Mouse (Mus musculus) hindbrain, postnatal 0 days (tissue): ENCODE results near the gene Arid1b. TPM values are rescaled to one million over a fixed set of nuclear protein-coding genes. Genes with fewer than 3 reads are reported as not detected.
A peak's percentile ranks its signal among the peaks of the same experiment; 100 is the strongest.

Experiments used
- ATAC-seq: fragments of 200-750 bp; cut with Nextera tagmentation; 2 replicates; pipeline ENCODE4 v1.8.0; 2017; ENCODE audit warnings: mild to moderate bottlenecking, moderate TSS enrichment, moderate library complexity
- DNase-seq: peaks from one replicate; pipeline ENCODE4 v3.0.0-alpha.2; 2015; ENCODE audit warnings: low spot score
- H3K27ac ChIP-seq: fragments of 300-500 bp; sonication (generic); 2 replicates; pipeline ENCODE4 v1.5.1; 2014; ENCODE audit warnings: mild to moderate bottlenecking
- H3K27me3 ChIP-seq: fragments of 300-500 bp; sonication (generic); 2 replicates; pipeline ENCODE4 v1.6.1; 2014; ENCODE audit warnings: low read length, mixed read lengths; ENCODE audit not compliant: insufficient read depth
- H3K36me3 ChIP-seq: fragments of 300-500 bp; sonication (generic); 2 replicates; pipeline ENCODE4 v1.6.1; 2014; ENCODE audit warnings: low read length, mixed read lengths; ENCODE audit not compliant: insufficient read depth
- H3K4me1 ChIP-seq: fragments of 300-500 bp; sonication (generic); 2 replicates; pipeline ENCODE4 v1.6.1; 2014; ENCODE audit warnings: antibody characterized with exemption, low read length, mixed read lengths; ENCODE audit not compliant: insufficient read depth
- H3K4me2 ChIP-seq: fragments of 300-500 bp; sonication (generic); 2 replicates; pipeline ENCODE4 v1.6.1; 2014; ENCODE audit warnings: low read depth, mild to moderate bottlenecking, low read length, moderate library complexity, mixed read lengths
- H3K4me3 ChIP-seq: fragments of 300-500 bp; sonication (generic); 2 replicates; pipeline ENCODE4 v1.5.1; 2014; ENCODE audit warnings: low read length
- H3K9ac ChIP-seq: fragments of 300-500 bp; sonication (generic); replicated peaks from 2 replicates; pipeline ENCODE4 v1.6.1; 2014; ENCODE audit warnings: mild to moderate bottlenecking, low read length, moderate library complexity, mixed read lengths
- H3K9me3 ChIP-seq: fragments of 300-500 bp; sonication (generic); 2 replicates; pipeline ENCODE4 v1.6.1; 2016; ENCODE audit warnings: low read length, mixed read lengths
- CTCF ChIP-seq: IDR thresholded peaks from 2 replicates; pipeline ENCODE4 v1.5.1; 2016; ENCODE audit warnings: antibody characterized with exemption, control low read depth, low read depth
- WGBS: fragments of 180-500 bp; shearing (Covaris S2); extraction: QIAGEN DNeasy Blood & Tissue Kit; methylation state at CpG from one replicate; pipeline ENCODE4 v1.1.7; 2014; 5-methylcytosine and 5-hydroxymethylcytosine counted together
- polyA plus RNA-seq: library from polyadenylated mRNA; unstranded; fragments of >200 nt; fragmentation: Nextera tagmentation; extraction: Ambion mirVana; gene quantifications from 2 replicates; pipeline ENCODE4 v1.2.1, GENCODE M21; 2015
- total RNA-seq: library from RNA; depleted of rRNA; stranded (reverse); fragments of >200 nt; gene quantifications from 2 replicates; pipeline ENCODE4 v1.2.3, GENCODE M21; 2014

Arid1b gene
- total and polyA plus RNA-seq, 2 experiments from 2014 or later, result 10.5 to 62.5 TPM

DNA sequence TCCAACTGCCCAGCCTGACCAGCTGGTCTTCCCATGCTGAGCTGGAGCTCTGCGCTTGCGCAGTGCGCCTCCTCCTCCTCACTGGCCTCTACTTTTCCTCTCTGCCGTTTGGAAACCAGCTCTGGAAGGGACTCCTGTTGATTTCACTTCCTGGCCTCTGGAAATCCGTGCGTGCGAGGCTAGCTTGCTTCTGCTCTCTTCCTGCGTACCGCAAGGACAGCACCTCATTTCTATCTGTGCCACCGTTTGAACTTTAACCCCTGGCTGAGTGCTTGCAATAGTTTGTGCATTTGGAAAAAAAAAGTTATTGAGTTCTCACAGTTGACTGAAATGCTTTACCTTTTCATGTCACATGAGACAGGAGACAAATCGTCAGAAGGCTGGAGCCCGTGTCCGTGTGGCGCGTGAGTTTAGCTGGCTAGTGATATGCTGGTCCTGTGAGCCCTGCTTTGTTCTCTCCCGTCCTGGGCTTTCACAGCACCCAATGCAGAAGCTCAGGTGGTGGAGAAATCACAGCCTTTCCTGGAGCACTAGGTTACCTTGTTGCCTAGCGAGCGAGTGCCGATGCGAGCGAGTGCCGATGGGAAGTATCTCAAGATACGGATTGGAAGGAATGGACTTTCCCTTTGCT is 20.3 kb downstream of the Arid1b start:
- no peak overlapping the region for H3K9ac ChIP-seq
- ATAC-seq (no peak), DNase-seq (no peak)
- peaks cover 6% of the 10 kb centered on the region; the same call in 1 of the 2 replicates for H3K4me1 ChIP-seq
- no peaks in the 10 kb centered on the region for H3K36me3 ChIP-seq
- TF ChIP-seq CTCF, result no peak
- no peaks in the 10 kb centered on the region for H3K27me3 ChIP-seq
- H3K4me2 ChIP-seq, result no peak overlapping the region
- no peak overlapping the region for H3K27ac ChIP-seq
- no peaks in the 10 kb centered on the region for H3K9me3 ChIP-seq
- 81% methylated on average over 23 of the region's 23 CpGs for WGBS
- H3K4me3 ChIP-seq, result no peak overlapping the region

DNA sequence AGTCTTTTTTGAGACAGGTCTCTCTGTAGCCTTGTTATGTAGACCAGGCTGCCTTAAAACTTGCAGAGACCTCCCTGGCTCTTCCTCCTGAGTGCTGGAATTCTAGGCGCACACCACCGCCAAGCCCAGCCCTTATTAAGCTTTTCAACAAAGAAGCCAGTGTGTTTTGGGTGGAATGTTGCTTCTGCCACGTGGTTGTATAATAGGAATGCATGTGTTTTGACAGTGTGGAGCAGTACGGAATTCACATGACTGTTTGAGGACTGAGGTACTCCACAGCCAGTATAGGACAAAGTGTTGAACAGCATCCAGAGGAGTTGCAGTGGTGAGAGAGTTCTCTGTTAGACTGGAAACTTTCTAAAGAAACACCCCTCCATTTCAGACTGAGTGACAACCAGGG is 22.3 kb downstream of the Arid1b start:
- Histone ChIP-seq H3K4me2 (no peak overlapping the region), H3K4me1 (peaks cover 11% of the 10 kb centered on the region; the same call in 1 of the 2 replicates), H3K9me3 (no peaks in the 10 kb centered on the region), H3K9ac (no peak overlapping the region), H3K27me3 (no peaks in the 10 kb centered on the region), H3K27ac (no peak overlapping the region), H3K36me3 (no peaks in the 10 kb centered on the region), H3K4me3 (no peak overlapping the region)
- no peak for TF ChIP-seq CTCF
- ATAC-seq (no peak), DNase-seq (no peak)
- WGBS, result 39% methylated on average over 4 of the region's 4 CpGs

DNA sequence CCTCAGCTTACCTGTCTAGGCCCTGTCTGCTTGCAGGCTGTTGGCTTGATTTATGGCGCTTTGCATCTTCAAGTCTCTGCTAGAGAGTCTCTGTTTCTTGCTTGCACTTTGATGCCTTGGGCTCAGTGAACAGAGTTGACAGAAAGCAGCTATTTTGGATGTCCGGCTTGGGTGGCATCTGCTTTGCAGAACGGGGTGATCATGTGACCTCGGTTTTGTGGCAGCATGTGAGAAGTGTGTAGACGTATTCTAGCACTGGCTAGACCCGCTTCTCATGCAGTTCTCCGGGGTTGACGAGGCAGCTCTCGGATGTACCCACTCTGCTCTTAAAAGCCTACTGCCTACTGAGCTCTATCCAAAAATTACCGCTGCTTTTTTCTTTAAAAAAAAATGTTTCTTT is 22.9 kb downstream of the Arid1b start:
- Histone ChIP-seq H3K4me1 (peaks cover 13% of the 10 kb centered on the region), H3K36me3 (no peaks in the 10 kb centered on the region), H3K27me3 (no peaks in the 10 kb centered on the region), H3K9ac (no peak overlapping the region), H3K9me3 (no peaks in the 10 kb centered on the region), H3K27ac (no peak overlapping the region), H3K4me3 (no peak overlapping the region), H3K4me2 (no peak overlapping the region)
- WGBS, result 86% methylated on average over 10 of the region's 10 CpGs
- no peak for TF ChIP-seq CTCF
- ATAC-seq, result no peak
- DNase-seq, result no peak

DNA sequence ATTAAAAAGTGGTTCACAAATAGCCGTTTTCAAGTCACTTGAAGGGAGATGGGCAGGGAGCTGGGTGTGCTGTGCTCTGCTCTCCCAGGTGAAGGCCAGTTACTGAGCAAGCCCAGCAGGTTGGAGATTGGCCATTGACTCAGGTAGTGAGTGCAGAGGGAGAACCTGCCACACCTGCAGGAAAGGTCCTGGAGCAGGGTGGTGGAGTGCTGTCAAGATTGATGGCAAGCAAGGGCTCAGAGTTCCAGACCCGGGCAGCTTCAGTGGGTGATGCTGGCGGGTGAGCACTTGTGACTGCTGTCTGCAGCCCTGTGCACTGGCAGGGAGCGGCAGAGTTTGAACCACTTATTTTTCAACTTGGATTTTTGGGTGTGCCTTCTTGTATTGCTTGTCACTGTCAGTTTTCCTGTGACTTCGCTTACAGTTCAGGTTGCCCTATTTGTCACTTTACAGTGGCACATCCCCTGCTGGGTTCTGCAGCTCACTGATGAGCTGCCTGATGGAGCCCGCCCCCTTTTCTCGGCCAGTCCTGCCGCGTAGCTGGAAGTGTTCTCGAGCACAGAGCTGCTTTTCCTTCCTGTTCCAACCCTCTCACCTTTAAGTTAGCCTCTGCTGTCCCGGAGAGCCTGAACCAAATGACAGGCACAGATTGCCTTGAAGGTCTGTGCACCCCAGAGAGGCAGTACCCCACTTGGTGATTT is 27.3 kb downstream of the Arid1b start:
- Histone ChIP-seq H3K36me3 (no peaks in the 10 kb centered on the region), H3K27ac (no peak overlapping the region), H3K27me3 (no peaks in the 10 kb centered on the region), H3K9ac (no peak overlapping the region), H3K4me1 (peaks cover 16% of the 10 kb centered on the region), H3K4me3 (no peak overlapping the region), H3K9me3 (no peaks in the 10 kb centered on the region), H3K4me2 (no peak overlapping the region)
- TF ChIP-seq CTCF, result no peak
- DNase-seq, result no peak
- 0 out of 2 replicates have a peak, but pooled peaks have one; percentile 35 for ATAC-seq
- WGBS, result 35% methylated on average over 11 of the region's 11 CpGs

DNA sequence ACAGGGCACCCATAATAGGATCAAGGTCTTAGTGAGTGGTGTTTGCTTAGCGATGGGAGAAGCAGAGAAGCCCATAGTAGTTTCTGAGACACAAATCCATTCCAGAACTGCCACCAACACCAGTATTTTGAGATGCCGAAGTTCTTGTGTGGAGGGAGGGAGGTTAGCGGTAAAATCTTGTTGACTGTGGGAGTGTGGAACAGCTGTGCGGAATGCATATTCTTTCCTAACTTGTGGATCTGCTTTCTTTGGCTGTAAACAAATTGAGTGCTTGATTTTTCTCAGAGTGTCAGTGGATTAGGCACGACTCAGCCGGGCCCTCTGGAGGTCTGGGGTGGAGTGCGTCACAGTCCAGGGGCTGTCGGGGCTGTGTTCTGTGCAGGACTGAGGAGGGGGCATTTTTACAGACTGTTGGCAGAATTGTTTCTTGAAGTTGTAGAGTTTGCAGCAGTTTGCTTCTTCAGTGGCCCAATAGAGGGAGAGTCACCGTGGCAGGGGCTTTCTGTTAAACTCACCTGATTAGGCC is 27.9 kb downstream of the Arid1b start:
- H3K4me3 ChIP-seq, result no peak overlapping the region
- H3K9ac ChIP-seq, result no peak overlapping the region
- peaks cover 16% of the 10 kb centered on the region for H3K4me1 ChIP-seq
- ATAC-seq (no peak), DNase-seq (no peak)
- H3K4me2 ChIP-seq, result no peak overlapping the region
- no peaks in the 10 kb centered on the region for H3K27me3 ChIP-seq
- H3K36me3 ChIP-seq, result no peaks in the 10 kb centered on the region
- H3K27ac ChIP-seq, result no peak overlapping the region
- no peak for TF ChIP-seq CTCF
- 50% methylated on average over 9 of the region's 9 CpGs for WGBS
- no peaks in the 10 kb centered on the region for H3K9me3 ChIP-seq

DNA sequence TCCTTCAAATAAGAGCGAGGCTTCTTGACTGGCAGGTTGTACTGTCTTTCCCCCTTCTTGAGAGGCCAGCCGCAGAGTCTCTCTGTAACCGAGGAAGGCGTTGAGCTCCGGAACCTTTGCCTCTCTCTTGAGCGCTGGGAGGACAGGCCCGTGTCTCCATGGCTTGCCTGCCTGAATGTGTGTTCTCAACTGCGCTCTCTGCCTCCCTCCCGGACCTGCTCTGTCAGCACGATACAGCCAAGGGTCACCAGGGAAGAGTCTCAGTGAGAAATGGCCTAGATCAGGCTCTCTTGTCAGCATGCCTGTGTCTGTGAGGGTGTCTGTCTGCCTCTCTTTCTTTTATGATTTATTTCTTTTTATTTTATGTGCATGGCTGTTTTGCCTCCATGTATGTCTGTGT is 29.6 kb downstream of the Arid1b start:
- Histone ChIP-seq H3K4me3 (no peak overlapping the region), H3K36me3 (no peaks in the 10 kb centered on the region), H3K9ac (no peak overlapping the region), H3K4me1 (peaks cover 16% of the 10 kb centered on the region), H3K4me2 (no peak overlapping the region), H3K27me3 (no peaks in the 10 kb centered on the region), H3K27ac (no peak overlapping the region), H3K9me3 (no peaks in the 10 kb centered on the region)
- no peak for TF ChIP-seq CTCF
- WGBS, result 69% methylated on average over 10 of the region's 10 CpGs
- DNase-seq, result no peak
- ATAC-seq, result no peak

DNA sequence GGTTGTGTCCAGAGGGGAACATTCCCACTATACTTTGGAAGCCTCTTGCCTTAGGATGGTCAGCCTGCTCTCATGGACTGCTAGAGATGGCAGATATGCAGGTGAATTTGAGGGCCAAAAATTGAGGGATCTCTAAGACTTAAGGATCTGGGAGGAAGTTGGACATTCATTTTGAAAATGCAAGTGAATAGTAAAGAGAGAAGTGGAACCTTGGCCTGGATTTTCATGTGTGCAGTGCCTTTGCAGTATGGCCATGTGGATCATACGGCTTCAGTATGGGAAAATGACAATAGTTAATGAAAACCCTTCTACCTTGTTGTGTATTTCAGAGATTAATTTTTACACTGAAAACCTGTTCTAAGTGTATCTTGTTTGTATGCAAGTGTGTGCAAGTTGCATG is 31.3 kb downstream of the Arid1b start:
- DNase-seq (no peak), ATAC-seq (no peak)
- Histone ChIP-seq H3K9me3 (no peaks in the 10 kb centered on the region), H3K4me3 (no peak overlapping the region), H3K27ac (no peak overlapping the region), H3K27me3 (no peaks in the 10 kb centered on the region), H3K4me1 (peaks cover 16% of the 10 kb centered on the region), H3K9ac (no peak overlapping the region), H3K4me2 (no peak overlapping the region), H3K36me3 (no peaks in the 10 kb centered on the region)
- 89% methylated on average over 1 of the region's 1 CpGs for WGBS
- no peak for TF ChIP-seq CTCF
